Mouse (Mus musculus): ENCODE results near the gene Adgrl2.

DNA sequence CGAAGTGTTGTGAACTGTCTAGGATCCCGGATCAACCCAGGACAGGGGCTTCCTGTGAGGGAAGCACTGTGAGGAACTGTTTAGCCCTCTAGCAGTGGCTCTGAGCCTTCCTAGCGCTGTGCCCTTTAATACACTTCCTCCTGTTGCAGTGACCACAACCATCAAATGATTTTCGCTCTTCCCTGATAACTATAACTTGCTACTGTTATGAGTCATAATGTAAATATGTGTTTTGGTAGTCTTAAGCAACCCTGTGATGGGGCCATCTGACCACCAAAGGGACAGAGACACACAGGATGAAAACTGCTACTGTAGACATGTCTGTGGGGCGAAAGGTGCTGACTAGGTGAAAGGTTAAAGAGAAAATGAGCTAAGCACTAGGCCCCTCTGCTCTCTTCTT, 71.9 kb downstream of the Adgrl2 start:
- TF ChIP-seq POLR2A (IDR thresholded peaks at IDR 0.05; ENCODE audit: insufficient read depth, low read depth, low read length), result no peak
- no peak for TF ChIP-seq CTCF (IDR thresholded peaks at IDR 0.05)
- no peak for TF ChIP-seq EP300 (IDR thresholded peaks at IDR 0.05; ENCODE audit: insufficient read depth, low read depth, low read length)
